Mouse (Mus musculus): ENCODE results near the gene Epha5.
A peak's percentile ranks its signal among the peaks of the same experiment; 100 is the strongest.

Epha5 gene

DNA sequence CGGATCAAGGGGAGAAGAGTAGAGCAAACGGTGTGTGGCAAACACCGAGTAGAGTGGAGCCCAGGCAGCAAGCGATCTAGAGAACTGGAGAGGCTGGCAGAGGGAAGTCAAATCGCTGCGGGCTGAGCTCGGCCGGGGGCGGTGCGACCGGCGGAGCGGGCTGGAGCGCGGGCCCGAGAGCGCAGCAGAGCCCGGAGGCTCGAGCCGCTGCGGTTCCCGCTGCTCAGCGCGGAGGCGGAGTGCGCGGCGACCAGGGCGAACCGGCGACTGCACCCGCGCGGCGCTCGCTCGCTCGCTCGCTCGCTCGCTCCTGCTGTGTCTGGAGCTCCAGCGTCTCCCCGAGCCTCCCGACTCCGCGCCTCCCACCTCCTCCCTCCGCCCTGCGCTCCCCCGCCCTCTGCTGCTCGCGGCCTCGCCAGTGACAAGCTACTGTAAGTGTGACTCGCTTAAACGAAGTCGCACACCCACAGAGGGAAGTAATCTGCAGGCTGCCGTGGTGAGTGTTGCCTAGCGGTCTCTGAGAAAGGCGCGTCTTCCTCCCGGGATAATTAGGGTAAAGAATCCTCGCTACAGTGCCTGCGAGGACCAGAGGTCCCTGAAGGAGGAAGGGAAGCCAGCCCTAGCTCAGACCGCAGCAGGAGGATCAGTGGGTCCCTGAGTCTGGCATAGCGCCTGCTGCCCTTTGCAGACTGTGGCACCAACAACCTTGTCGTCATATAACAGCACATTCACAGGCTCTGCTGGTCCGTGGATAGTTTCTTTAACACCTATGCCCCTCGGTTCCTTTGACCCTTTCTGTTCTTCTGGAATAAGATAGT is at the start of gene Epha5:
Gene Epha5 (minus strand): TSS at position 321 of the 818 bp plus-strand sequence.
- DNase-seq (ENCODE audit: inconsistent age in 2 of 2, low spot score in 1 of 2) = peak; percentile 56 to 72

GRCm38 (mm10) chr5:84456216-84456615 is 39.0 kb upstream of the Epha5 start:
- DNase-seq (ENCODE audit: inconsistent age in 2 of 2, low spot score in 1 of 2) = no peak

GRCm38 (mm10) chr5:84454641-84455040 is 37.5 kb upstream of the Epha5 start:
- no peak for DNase-seq (ENCODE audit: inconsistent age in 2 of 2, low spot score in 1 of 2)

GRCm38 (mm10) chr5:84453839-84454238 is 36.7 kb upstream of the Epha5 start:
- DNase-seq (ENCODE audit: inconsistent age in 2 of 2, low spot score in 1 of 2) = no peak

GRCm38 (mm10) chr5:84440232-84440631 is 23.1 kb upstream of the Epha5 start:
- no peak for DNase-seq (ENCODE audit: inconsistent age in 2 of 2, low spot score in 1 of 2)

DNA sequence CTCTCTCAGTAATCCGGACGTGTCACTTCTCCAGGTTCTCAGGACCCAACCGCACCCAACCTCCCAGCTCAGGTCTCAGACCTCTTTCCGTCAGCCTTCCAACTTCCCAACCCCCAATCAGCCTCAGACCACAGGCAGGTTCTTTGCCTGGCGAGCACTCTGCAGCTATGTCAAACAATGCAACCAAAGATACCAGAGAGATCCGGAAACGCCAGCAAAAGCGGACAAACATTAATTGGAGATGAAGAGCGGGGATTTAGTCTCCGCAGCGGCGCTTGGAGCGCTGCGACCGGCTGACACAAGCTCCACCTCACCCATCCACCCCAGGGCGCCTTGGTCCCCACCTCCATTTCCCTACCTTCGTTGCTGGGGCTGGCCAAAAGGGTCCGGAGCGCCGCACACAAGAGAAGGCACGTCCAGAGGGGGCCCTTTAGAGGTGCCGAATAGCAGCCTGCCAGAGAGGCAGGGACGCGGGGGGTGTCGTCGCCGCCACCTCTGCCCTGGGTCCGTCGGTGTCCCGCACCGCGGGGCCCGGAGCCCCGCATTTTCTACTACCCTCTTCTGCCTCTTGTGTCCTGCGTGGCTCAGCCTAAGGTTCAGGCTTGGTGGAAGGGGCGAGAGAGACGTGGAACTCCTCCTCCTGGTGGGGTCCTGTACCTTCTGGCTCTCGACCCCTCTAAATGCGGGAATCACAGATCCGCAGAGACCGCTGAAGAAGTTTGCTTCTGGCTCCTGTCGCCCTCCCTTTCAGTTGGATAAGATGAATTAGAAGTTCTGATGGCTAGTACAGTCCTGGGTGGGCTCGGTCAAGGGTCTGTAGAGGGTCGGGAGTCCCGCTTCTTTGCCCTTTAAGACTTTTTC is 991 bp downstream of the Epha5 start:
- peak; percentile 13 to 33 for DNase-seq (ENCODE audit: inconsistent age in 2 of 2, low spot score in 1 of 2)

GRCm38 (mm10) chr5:84414931-84415431 is 2.2 kb downstream of the Epha5 start:
- DNase-seq (ENCODE audit: inconsistent age in 2 of 2, low spot score in 1 of 2) = peak in 1 of 2 experiments; percentile 29

- no peak for DNase-seq (ENCODE audit: inconsistent age in 2 of 2, low spot score in 1 of 2)
Measured at GRCm38 (mm10) chr5:84413026-84413425, 4.2 kb downstream of the Epha5 start.

GRCm38 (mm10) chr5:84408370-84408769 is 8.8 kb downstream of the Epha5 start:
- DNase-seq (ENCODE audit: inconsistent age in 2 of 2, low spot score in 1 of 2) = no peak

- DNase-seq (ENCODE audit: inconsistent age in 2 of 2, low spot score in 1 of 2) = no peak
Measured at GRCm38 (mm10) chr5:84397085-84397484, 20.1 kb downstream of the Epha5 start.

DNA sequence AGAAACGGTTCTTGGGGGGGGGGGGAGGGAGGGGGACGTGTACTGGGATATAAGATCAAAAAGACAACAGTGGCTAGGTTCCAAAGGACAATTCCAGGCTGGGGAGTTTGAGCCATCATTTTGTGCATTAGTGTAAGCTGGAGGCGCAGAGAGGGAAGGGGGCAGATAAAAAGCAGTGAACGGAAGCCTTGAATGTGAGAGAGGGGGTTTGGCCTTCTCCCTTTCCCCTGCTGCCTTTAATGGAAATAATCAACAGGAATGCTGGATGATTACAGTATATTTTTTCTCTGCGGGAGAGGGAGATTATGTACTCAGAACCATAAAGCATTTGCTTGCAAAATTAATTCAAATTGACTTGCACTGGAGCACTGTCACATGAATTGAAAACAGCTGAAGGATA is 51.8 kb downstream of the Epha5 start:
- DNase-seq (ENCODE audit: inconsistent age in 2 of 2, low spot score in 1 of 2) = no peak

- no peak for DNase-seq (ENCODE audit: inconsistent age in 2 of 2, low spot score in 1 of 2)
Measured at GRCm38 (mm10) chr5:84359430-84359829, 57.8 kb downstream of the Epha5 start.

- no peak for DNase-seq (ENCODE audit: inconsistent age in 2 of 2, low spot score in 1 of 2)
Measured at GRCm38 (mm10) chr5:84353069-84353468, 64.1 kb downstream of the Epha5 start.

DNA sequence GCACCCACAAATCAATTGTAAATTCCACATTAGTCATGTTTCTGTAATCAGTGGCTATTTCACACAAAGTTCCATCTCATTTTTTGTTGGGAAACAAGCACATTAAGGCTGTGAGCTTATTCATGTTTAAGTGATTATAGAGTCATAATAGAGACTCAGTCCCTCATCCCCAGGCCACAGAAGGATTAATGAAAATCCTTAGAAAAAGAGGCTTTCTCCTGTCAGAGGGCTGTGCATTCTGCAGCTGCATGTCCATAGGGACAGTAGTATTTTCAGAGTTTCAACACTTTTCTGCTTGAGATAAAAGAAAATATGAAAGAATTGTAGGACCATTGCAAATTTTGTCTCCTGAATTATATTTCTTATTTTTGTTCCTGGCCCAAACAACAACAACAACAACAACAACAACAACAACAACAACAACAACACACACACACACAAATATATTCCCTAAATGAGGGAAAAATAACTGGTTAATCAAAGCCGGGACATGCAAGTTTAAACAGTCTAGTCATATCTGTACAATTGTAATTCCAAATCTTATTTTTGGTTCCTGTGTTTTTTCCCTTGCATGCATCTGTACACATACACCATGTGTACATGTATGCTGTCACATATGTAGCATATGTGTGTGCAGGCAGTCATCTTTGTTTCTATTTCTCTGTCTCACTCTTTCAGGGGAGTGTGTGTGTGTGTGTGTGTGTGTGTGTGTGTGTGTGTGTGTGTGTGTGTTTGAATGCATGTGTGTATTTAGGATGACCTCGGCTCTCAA is 70.3 kb downstream of the Epha5 start:
- no peak for DNase-seq (ENCODE audit: inconsistent age in 2 of 2, low spot score in 1 of 2)

- DNase-seq (ENCODE audit: inconsistent age in 2 of 2, low spot score in 1 of 2) = no peak
Measured at GRCm38 (mm10) chr5:84335834-84336465, 81.2 kb downstream of the Epha5 start.

DNA sequence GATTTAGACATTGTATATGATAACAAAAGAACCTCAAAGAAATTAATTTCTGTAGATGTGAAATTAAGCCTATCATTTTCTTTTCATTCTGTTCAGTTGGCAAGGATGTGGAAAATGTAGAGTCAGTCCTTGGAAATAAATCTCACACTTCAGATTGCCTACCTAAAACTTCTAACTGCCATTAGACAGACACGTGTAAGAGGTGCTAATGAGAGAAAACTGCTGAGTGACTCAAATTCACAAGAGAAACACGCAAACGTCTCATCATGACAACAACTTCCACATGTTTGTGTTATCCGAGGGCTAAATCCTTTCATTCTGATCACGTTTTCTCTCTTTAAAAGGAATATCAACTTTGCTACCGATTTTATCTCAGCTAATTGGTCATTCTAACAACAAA is 82.7 kb downstream of the Epha5 start:
- DNase-seq (ENCODE audit: inconsistent age in 2 of 2, low spot score in 1 of 2) = no peak

GRCm38 (mm10) chr5:84331631-84332030 is 85.6 kb downstream of the Epha5 start:
- DNase-seq (ENCODE audit: inconsistent age in 2 of 2, low spot score in 1 of 2) = no peak

DNA sequence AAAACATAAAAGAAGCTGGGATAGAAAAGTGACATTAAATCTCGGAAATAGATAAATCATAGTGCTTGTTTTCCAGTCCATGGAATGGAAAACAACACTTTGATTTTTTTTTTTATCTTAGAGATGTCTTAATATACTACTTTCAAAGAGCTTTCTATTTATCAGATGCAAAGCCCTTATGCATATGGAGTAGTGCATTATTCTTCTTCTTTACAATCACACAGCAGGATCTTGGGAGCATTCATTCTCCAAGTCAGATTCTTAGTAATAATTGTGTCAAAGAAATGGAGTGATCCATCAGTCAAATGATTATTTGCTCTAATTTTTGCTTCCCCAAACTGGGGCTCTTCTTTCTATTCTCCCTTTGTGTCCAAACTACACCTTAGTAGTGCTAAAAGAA is 96.6 kb downstream of the Epha5 start:
- DNase-seq (ENCODE audit: inconsistent age in 2 of 2, low spot score in 1 of 2) = no peak

GRCm38 (mm10) chr5:84320138-84320537 is 97.0 kb downstream of the Epha5 start:
- DNase-seq (ENCODE audit: inconsistent age in 2 of 2, low spot score in 1 of 2) = no peak

DNA sequence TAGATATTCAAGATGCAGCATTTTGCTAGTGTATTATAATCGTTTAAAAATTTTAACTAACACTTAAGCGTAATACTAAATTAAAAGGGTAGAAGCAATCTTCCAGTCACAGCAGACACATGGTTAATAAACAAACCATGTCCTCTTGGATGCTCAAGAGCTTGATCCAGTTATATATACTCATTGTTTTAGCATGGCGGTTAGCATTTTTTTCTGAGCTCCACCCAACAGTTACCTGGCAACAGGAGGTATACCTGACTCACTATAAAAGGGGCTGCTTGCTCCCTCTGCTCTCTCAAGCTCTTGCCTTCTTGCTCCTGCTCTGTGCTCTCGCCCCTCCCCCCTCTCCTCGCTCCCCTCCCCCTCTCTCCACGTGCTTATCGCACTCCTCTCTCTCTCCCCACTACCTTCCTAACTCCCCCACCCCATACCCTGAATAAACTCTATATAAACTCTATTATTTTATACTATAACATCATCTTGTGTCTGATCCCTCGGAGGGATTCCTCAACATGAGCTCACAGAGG is 98.3 kb downstream of the Epha5 start:
- DNase-seq (ENCODE audit: inconsistent age in 2 of 2, low spot score in 1 of 2) = no peak

Measured in adrenal gland, adult (tissue).